Mouse (Mus musculus): ENCODE measurements at regions not wholly inside any gene's neighbourhood (a gene's known extent, or its start where the extent isn't known, plus 50 kb on each side); places are given as distances from the start of the nearest gene placed in this dataset.

- no peak overlapping the region for H3K4me3 ChIP-seq (ENCODE audit: low read depth, low read length)
Observed at GRCm38 (mm10) chr3:150435818-150436607, 1001.7 kb upstream of the Adgrl4 start.

More at GRCm38 (mm10) chr3:150435818-150436607, 1001.7 kb upstream of the Adgrl4 start:
- no peak for ATAC-seq (ENCODE audit: insufficient number of reproducible peaks, low FRiP score, low TSS enrichment, low read depth)
- H3K9ac ChIP-seq (ENCODE audit: low read length): no peak overlapping the region
- no peak overlapping the region for H3K27ac ChIP-seq (replicated peaks; ENCODE audit: low read depth, low read length)
- no peaks in the 10 kb centered on the region for H3K9me3 ChIP-seq (ENCODE audit: control insufficient read depth, low read length)
- 92% methylated on average over 6 of the region's 6 CpGs for WGBS
- H3K27me3 ChIP-seq (ENCODE audit: control insufficient read depth, insufficient read depth, low read length): no peaks in the 10 kb centered on the region
- H3K4me2 ChIP-seq (ENCODE audit: low read depth, severe bottlenecking): no peak overlapping the region
- DNase-seq (ENCODE audit: low spot score): no peak
- no peaks in the 10 kb centered on the region for H3K4me1 ChIP-seq (ENCODE audit: control insufficient read depth, insufficient read depth, low read length)
- no peaks in the 10 kb centered on the region for H3K36me3 ChIP-seq (ENCODE audit: control insufficient read depth, insufficient read depth, low read length)
